Comparison of ENCODE assay signal across 19 mouse cellular contexts in genomic region chr2:29551816-29552585, GRCm38 (mm10).
"Had no signal": no experiment of that assay in that cellular context is flagged by ENCODE, and none has a peak within 500 bp of the region (broad histone marks: within the 10 kb centered on the region; RNA-seq: fewer than 3 reads in every experiment).

No protein-coding gene starts in this region.

- DNase-seq: layer of hippocampus, postnatal 36 days; liver, embryonic 13.5 days; lung, adult 2 months; lung, postnatal 14 days; lung, postnatal 4 days; midbrain, embryonic 14.5 days; right cerebral cortex, adult 18-20 months; right cerebral cortex, postnatal 14 days; right cerebral cortex, postnatal 4 days; thymus, adult 18-20 months; thymus, postnatal 36 days had no signal

- H3K4me1 ChIP-seq: liver, embryonic 13.5 days; neural tube, embryonic 12.5 days had no signal

- H3K4me2 ChIP-seq: liver, embryonic 13.5 days; midbrain, embryonic 11.5 days; neural tube, embryonic 12.5 days; neural tube, embryonic 15.5 days had no signal

- H3K27me3 ChIP-seq: liver, embryonic 13.5 days; neural tube, embryonic 12.5 days; neural tube, embryonic 15.5 days had no signal

- H3K4me3 ChIP-seq: left cerebral cortex, adult 2 months; liver, embryonic 13.5 days; neural tube, embryonic 12.5 days; neural tube, embryonic 15.5 days had no signal

- H3K9me3 ChIP-seq: liver, embryonic 13.5 days; neural tube, embryonic 12.5 days; neural tube, embryonic 15.5 days had no signal

- H3K9ac ChIP-seq: liver, embryonic 13.5 days; neural tube, embryonic 12.5 days; neural tube, embryonic 15.5 days had no signal

- H3K27ac ChIP-seq: kidney, postnatal 0 days; left cerebral cortex, adult 2 months; liver, embryonic 13.5 days; neural tube, embryonic 12.5 days; neural tube, embryonic 15.5 days; stomach, postnatal 0 days had no signal

- ATAC-seq: inflammation-experienced regulatory T-cells, adult 6 months; intestine, postnatal 0 days had no signal

- H3K36me3 ChIP-seq: liver, embryonic 13.5 days; neural tube, embryonic 12.5 days; neural tube, embryonic 15.5 days had no signal
